Mouse (Mus musculus): ENCODE measurements at regions not wholly inside any gene's neighbourhood (a gene's known extent, or its start where the extent isn't known, plus 50 kb on each side); places are given as distances from the start of the nearest gene placed in this dataset.
A peak's percentile ranks its signal among the peaks of the same experiment; 100 is the strongest.
"Not testable (repeated sequence)": the region's sequence is repeated elsewhere in the genome, so short reads cannot be mapped to it uniquely, and the experiment has no call there.

DNA sequence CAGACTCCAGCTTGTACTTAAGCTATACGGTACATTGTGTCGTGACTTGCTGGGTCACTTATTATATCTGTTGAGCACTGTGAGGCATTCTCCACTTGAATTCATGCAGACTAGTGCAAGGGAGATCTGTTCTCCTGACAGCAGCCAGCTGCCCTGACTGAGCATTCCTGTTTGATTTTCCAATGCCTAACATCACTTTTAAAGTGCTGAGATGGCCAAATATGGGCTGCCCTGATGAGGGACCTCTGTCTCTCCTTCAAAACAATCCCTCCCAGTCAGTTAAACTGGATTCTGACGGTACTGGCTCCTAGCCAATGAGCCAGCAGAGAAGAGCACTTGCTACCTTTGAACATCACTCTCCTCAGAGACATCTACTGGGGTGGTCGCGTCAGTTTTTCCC lies 57.6 kb upstream of the Lekr1 start:
- 23% methylated on average over 5 of the region's 5 CpGs for WGBS
- no peaks in the 10 kb centered on the region for H3K36me3 ChIP-seq (ENCODE audit: insufficient read depth)
- H3K9me3 ChIP-seq (ENCODE audit: low read depth, low read length) = no peaks in the 10 kb centered on the region
- no peak overlapping the region for H3K9ac ChIP-seq
- H3K4me1 ChIP-seq (ENCODE audit: insufficient read depth) = 0 out of 2 replicates have a peak, but pooled peaks cover 3% of the 10 kb centered on the region
- ATAC-seq (ENCODE audit: insufficient read depth) = peak; percentile 83
- peak; percentile 76 for DNase-seq
- no peak for TF ChIP-seq CTCF (IDR thresholded peaks at IDR 0.05; ENCODE audit: low read depth)
- no peaks in the 10 kb centered on the region for H3K27me3 ChIP-seq (ENCODE audit: insufficient read depth, low read length)
- H3K4me3 ChIP-seq (ENCODE audit: low read depth, low read length) = no peak overlapping the region
- 0 out of 2 replicates have a peak overlapping the region, but pooled peaks have one; percentile 20 for H3K4me2 ChIP-seq
- peak overlapping the region; percentile 50; the same call in 1 of the 2 replicates for H3K27ac ChIP-seq (ENCODE audit: low read depth)

DNA sequence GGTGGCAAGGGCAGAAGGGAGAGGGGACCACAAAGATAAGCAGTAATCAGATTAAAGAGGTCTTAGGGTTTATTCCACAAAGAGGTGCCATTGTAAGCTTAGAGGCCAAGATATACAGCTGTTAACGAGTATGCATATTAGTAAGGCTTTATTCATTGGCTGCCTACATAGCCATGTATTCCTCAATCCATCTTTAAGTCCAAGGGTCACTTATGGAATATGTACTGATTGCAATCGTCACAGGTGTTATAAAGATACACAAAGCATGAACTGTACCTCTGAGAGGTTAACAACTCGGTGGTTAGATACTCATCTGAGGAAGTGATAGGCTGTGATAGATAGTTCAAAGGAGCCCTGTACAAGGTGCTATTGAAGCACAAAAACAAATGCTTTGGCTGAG lies 54.3 kb upstream of the Lekr1 start:
- Histone ChIP-seq H3K9ac (no peak overlapping the region), H3K4me1 (ENCODE audit: insufficient read depth) (0 out of 2 replicates have a peak, but pooled peaks cover 3% of the 10 kb centered on the region), H3K9me3 (ENCODE audit: low read depth, low read length) (no peaks in the 10 kb centered on the region), H3K27ac (ENCODE audit: low read depth) (0 out of 2 replicates have a peak overlapping the region, but pooled peaks have one; percentile 77), H3K4me2 (no peak overlapping the region), H3K27me3 (ENCODE audit: insufficient read depth, low read length) (no peaks in the 10 kb centered on the region), H3K36me3 (ENCODE audit: insufficient read depth) (no peaks in the 10 kb centered on the region), H3K4me3 (ENCODE audit: low read depth, low read length) (no peak overlapping the region)
- ATAC-seq (ENCODE audit: insufficient read depth) = no peak
- 48% methylated on average over 3 of the region's 3 CpGs for WGBS
- DNase-seq = no peak
- no peak for TF ChIP-seq CTCF (IDR thresholded peaks at IDR 0.05; ENCODE audit: low read depth)

DNA sequence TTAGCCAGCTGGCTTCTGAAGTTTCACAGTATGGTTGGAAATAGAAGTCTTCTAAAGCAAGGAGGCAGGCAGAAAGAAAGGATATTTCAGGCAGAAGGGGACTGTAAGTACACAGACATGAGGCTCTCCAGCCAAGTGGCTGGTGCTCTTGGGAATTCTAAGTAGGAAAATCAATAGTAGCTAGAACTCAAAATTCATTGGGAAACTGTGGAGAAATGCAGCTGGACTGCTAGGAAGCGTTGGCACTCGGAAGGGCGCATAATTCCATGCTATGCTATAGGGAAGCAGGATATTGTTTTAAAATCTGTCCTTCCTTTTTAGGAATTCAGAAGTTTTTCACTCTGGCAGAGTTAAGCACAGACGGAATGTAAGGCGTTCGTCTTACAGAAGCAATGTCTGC lies 53.6 kb upstream of the Lekr1 start:
- no peak for ATAC-seq (ENCODE audit: insufficient read depth)
- Histone ChIP-seq H3K27ac (ENCODE audit: low read depth) (peak overlapping the region; percentile 77), H3K9me3 (ENCODE audit: low read depth, low read length) (no peaks in the 10 kb centered on the region), H3K36me3 (ENCODE audit: insufficient read depth) (no peaks in the 10 kb centered on the region), H3K4me1 (ENCODE audit: insufficient read depth) (0 out of 2 replicates have a peak, but pooled peaks cover 3% of the 10 kb centered on the region), H3K27me3 (ENCODE audit: insufficient read depth, low read length) (no peaks in the 10 kb centered on the region), H3K9ac (no peak overlapping the region), H3K4me2 (peak overlapping the region; percentile 2; the same call in 1 of the 2 replicates), H3K4me3 (ENCODE audit: low read depth, low read length) (no peak overlapping the region)
- WGBS = 39% methylated on average over 6 of the region's 6 CpGs
- DNase-seq = peak; percentile 43
- TF ChIP-seq CTCF (IDR thresholded peaks at IDR 0.05; ENCODE audit: low read depth) = no peak

DNA sequence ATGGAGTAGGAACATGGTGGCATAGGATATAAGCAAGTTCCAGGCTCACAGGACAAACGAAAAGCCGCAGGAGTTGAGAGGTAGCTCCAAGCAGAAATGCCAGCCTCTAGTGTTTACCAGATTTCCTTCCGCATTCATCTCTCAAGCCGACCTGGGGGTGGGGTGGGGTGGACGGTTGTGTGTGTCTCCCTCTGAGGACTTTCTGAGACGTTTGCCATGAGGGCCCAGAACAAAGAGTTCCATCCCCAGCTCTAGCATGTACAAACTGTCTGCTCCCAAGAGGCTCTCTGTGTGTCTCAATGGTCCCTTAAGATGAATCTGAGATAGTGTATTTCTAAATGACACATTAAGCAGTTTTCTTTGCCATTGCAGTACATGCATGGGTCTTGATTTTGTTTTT lies 53.1 kb upstream of the Lekr1 start:
- H3K4me3 ChIP-seq (ENCODE audit: low read depth, low read length) = no peak overlapping the region
- DNase-seq (no peak), ATAC-seq (ENCODE audit: insufficient read depth) (no peak)
- H3K4me2 ChIP-seq = peak overlapping the region; percentile 2; the same call in 1 of the 2 replicates
- H3K36me3 ChIP-seq (ENCODE audit: insufficient read depth) = no peaks in the 10 kb centered on the region
- H3K4me1 ChIP-seq (ENCODE audit: insufficient read depth) = 0 out of 2 replicates have a peak, but pooled peaks cover 3% of the 10 kb centered on the region
- H3K27me3 ChIP-seq (ENCODE audit: insufficient read depth, low read length) = no peaks in the 10 kb centered on the region
- no peaks in the 10 kb centered on the region for H3K9me3 ChIP-seq (ENCODE audit: low read depth, low read length)
- H3K9ac ChIP-seq = no peak overlapping the region
- peak overlapping the region; percentile 77; the same call in 1 of the 2 replicates for H3K27ac ChIP-seq (ENCODE audit: low read depth)
- WGBS = 44% methylated on average over 6 of the region's 6 CpGs
- no peak for TF ChIP-seq CTCF (IDR thresholded peaks at IDR 0.05; ENCODE audit: low read depth)

DNA sequence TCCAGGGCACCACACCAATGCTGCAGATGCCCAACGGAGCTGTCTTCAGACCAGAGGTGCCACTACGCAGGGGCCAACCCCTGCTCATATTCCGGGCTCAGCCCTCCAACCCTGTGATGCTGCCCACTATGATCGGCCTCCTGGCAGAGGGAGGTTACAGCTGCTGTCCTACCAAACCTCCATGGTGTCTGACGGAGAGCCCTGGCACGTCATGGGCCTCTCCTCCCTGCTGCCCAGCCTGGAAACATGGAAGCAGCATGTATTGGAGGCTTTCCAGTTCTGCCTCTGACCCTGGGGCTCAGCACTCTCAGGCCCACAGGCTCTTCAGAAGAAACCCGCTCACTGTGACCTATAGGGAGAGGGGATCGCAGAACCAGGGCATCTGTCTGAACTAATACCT lies 51.1 kb upstream of the Lekr1 start:
- H3K27ac ChIP-seq (ENCODE audit: low read depth); DNase-seq; ATAC-seq (ENCODE audit: insufficient read depth); H3K9me3 ChIP-seq (ENCODE audit: low read depth, low read length); H3K4me3 ChIP-seq (ENCODE audit: low read depth, low read length); H3K9ac ChIP-seq; H3K27me3 ChIP-seq (ENCODE audit: insufficient read depth, low read length); H3K4me2 ChIP-seq; H3K4me1 ChIP-seq (ENCODE audit: insufficient read depth); H3K36me3 ChIP-seq (ENCODE audit: insufficient read depth): not testable (repeated sequence)
- WGBS = 79% methylated on average over 8 of the region's 8 CpGs

Data from lung, embryonic 14.5 days (tissue).